Mouse (Mus musculus) right cerebral cortex, postnatal 10 days (tissue): ENCODE measurements around the gene Atxn2.
A peak's percentile ranks its signal among the peaks of the same experiment; 100 is the strongest.

ENCODE experiments used
- DNase-seq, 2 experiments: peaks; one replicate each; pipeline ENCODE4 v3.0.0; 2021; ENCODE audit warnings: low spot score in 2 of 2

Gene Atxn2

GRCm38 (mm10) chr5:121766038-121766773, 55.1 kb downstream of the Atxn2 start:
- no peak for DNase-seq

- DNase-seq, result no peak
Measured at GRCm38 (mm10) chr5:121767564-121767963, 56.4 kb downstream of the Atxn2 start.

GRCm38 (mm10) chr5:121769827-121770226, 58.7 kb downstream of the Atxn2 start:
- peak in 1 of 2 experiments; percentile 37 for DNase-seq

- no peak for DNase-seq
Measured at GRCm38 (mm10) chr5:121771611-121772010, 60.5 kb downstream of the Atxn2 start.

GRCm38 (mm10) chr5:121778485-121779119, 67.5 kb downstream of the Atxn2 start:
- DNase-seq, result peak; percentile 80 to 82

- DNase-seq, result no peak
Measured at GRCm38 (mm10) chr5:121780180-121780579, 69.0 kb downstream of the Atxn2 start.

- DNase-seq, result no peak
Measured at GRCm38 (mm10) chr5:121782467-121782866, 71.3 kb downstream of the Atxn2 start.

- peak; percentile 33 to 51 for DNase-seq
Measured at GRCm38 (mm10) chr5:121783862-121784500, 72.8 kb downstream of the Atxn2 start.

- no peak for DNase-seq
Measured at GRCm38 (mm10) chr5:121791026-121791425, 79.9 kb downstream of the Atxn2 start.

- no peak for DNase-seq
Measured at GRCm38 (mm10) chr5:121795800-121796199, 84.7 kb downstream of the Atxn2 start.

GRCm38 (mm10) chr5:121798447-121798846, 87.3 kb downstream of the Atxn2 start:
- DNase-seq, result no peak

GRCm38 (mm10) chr5:121807186-121807585, 96.0 kb downstream of the Atxn2 start:
- DNase-seq, result peak in 1 of 2 experiments; percentile 30

GRCm38 (mm10) chr5:121808202-121808601, 97.1 kb downstream of the Atxn2 start:
- peak in 1 of 2 experiments; percentile 17 for DNase-seq

GRCm38 (mm10) chr5:121809667-121810224, 98.6 kb downstream of the Atxn2 start:
- DNase-seq, result peak in 1 of 2 experiments; percentile 47

- peak in 1 of 2 experiments; percentile 30 for DNase-seq
Measured at GRCm38 (mm10) chr5:121810331-121811151, 99.4 kb downstream of the Atxn2 start.

GRCm38 (mm10) chr5:121811485-121811931, 100.4 kb downstream of the Atxn2 start:
- peak in 1 of 2 experiments; percentile 42 for DNase-seq

- DNase-seq, result no peak
Measured at GRCm38 (mm10) chr5:121812526-121813243, 101.5 kb downstream of the Atxn2 start.

- DNase-seq, result no peak
Measured at GRCm38 (mm10) chr5:121813744-121814143, 102.6 kb downstream of the Atxn2 start.

- DNase-seq, result peak; percentile 61 to 67
Measured at GRCm38 (mm10) chr5:121815067-121815466, 103.9 kb downstream of the Atxn2 start.

GRCm38 (mm10) chr5:121815867-121816380, 104.8 kb downstream of the Atxn2 start:
- DNase-seq, result no peak
